Mouse (Mus musculus): ENCODE measurements at regions not wholly inside any gene's neighbourhood (a gene's known extent, or its start where the extent isn't known, plus 50 kb on each side); places are given as distances from the start of the nearest gene placed in this dataset.

DNA sequence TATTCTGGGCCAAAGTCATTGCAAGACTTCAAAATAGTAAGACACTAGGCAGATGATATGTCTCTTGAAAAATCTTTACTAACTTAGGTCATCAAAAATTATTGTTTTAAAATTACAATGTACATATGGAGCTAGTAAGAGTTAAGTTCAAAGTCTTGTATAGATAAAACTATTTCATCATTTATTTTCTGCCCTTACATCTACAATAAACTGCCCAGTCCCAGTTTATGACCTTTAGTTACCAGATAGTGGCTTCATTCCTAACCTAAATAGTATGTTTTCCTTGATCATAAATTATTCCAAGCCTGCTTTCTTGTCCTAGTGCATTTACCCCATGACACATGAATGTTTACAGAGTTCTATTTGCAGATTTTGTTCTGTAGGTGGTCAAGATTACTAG, 72.9 kb downstream of the Manea start:
- no peak for DNase-seq (ENCODE audit: extremely low spot score in 1 of 2, low spot score in 2 of 2)
- no peak for TF ChIP-seq CTCF (IDR thresholded peaks at IDR 0.05)
- no peak overlapping the region for H3K27ac ChIP-seq
- intact Hi-C loops (cut with DNase I) = no loop called here
- no peak overlapping the region for H3K4me3 ChIP-seq

- no peak for DNase-seq (ENCODE audit: extremely low spot score in 1 of 2, low spot score in 2 of 2)
- intact Hi-C loops (cut with DNase I) = no loop called here
- Histone ChIP-seq H3K4me3 (no peak overlapping the region), H3K27ac (no peak overlapping the region)
- TF ChIP-seq CTCF (IDR thresholded peaks at IDR 0.05) = no peak
Measured at GRCm38 (mm10) chr4:26259230-26260029, 87.3 kb downstream of the Manea start.

- no peak for TF ChIP-seq CTCF (IDR thresholded peaks at IDR 0.05)
- H3K4me3 ChIP-seq = no peak overlapping the region
- intact Hi-C loops (cut with DNase I) = no loop called here
- no peak for DNase-seq (ENCODE audit: extremely low spot score in 1 of 2, low spot score in 2 of 2)
- H3K27ac ChIP-seq = no peak overlapping the region
Measured at GRCm38 (mm10) chr4:26255889-26256288, 90.8 kb downstream of the Manea start.

GRCm38 (mm10) chr4:26247925-26248856, 98.5 kb downstream of the Manea start:
- intact Hi-C loops (cut with DNase I) = loop anchor here (2.0 to 10.0 kb wide), 2 partner anchors 247 to 297 kb away; no protein-coding TSS in a partner anchor
- no peak overlapping the region for H3K4me3 ChIP-seq
- peak; percentile 66 for TF ChIP-seq CTCF (IDR thresholded peaks at IDR 0.05)
- peak; percentile 37 to 48 for DNase-seq (ENCODE audit: extremely low spot score in 1 of 2, low spot score in 2 of 2)
- H3K27ac ChIP-seq = no peak overlapping the region

GRCm38 (mm10) chr4:26223267-26223666, 123.4 kb downstream of the Manea start:
- intact Hi-C loops (cut with DNase I) = no loop called here
- H3K27ac ChIP-seq = no peak overlapping the region
- H3K4me3 ChIP-seq = no peak overlapping the region
- DNase-seq (ENCODE audit: extremely low spot score in 1 of 2, low spot score in 2 of 2) = no peak
- no peak for TF ChIP-seq CTCF (IDR thresholded peaks at IDR 0.05)

Measured in left cerebral cortex, adult 2 months (tissue).